Mouse (Mus musculus): Measurements from ENCODE around the gene Snrnp35. TPM values are rescaled to one million over a fixed set of nuclear protein-coding genes. Genes with fewer than 3 reads are reported as not detected.

The Snrnp35 gene
- 13.7 TPM for total RNA-seq (2023)

GRCm38 (mm10) chr5:124482966-124483654 is at the start of gene Snrnp35:
Gene Snrnp35, plus strand, starts transcription at chr5:124483134.

GRCm38 (mm10) chr5:124439447-124440093 is 43.4 kb upstream of the Snrnp35 start, which contains the start of gene Kmt5a:
Gene Kmt5a, plus strand, starts transcription at chr5:124439930.

GRCm38 (mm10) chr5:124530655-124531582 is 48.0 kb downstream of the Snrnp35 start, which contains the start of gene Rilpl1:
Gene Rilpl1, minus strand, starts transcription at chr5:124531391.

GRCm38 (mm10) chr5:124540383-124540786 is 57.5 kb downstream of the Snrnp35 start, which contains the start of gene Tmed2:
Gene Tmed2, plus strand, starts transcription at chr5:124540695.

Other genes with a start within 250 kb of the Snrnp35 start
- gene Pitpnm2, start 233.4 kb upstream of the Snrnp35 start, total RNA-seq (2023), result 108 TPM
- 51.5 TPM for gene Mphosph9, start 155.2 kb upstream of the Snrnp35 start, total RNA-seq (2023)
- gene 2810006K23Rik, start 155.0 kb upstream of the Snrnp35 start, total RNA-seq (2023), result 3.5 TPM
- 79.5 TPM for gene Cdk2ap1, start 120.1 kb upstream of the Snrnp35 start, total RNA-seq (2023)
- 152 TPM for gene Sbno1, start 57.1 kb upstream of the Snrnp35 start, total RNA-seq (2023)
- 44.6 TPM for gene Kmt5a, start 43.2 kb upstream of the Snrnp35 start, total RNA-seq (2023)
- gene Rilpl2, start 4.8 kb upstream of the Snrnp35 start, total RNA-seq (2023), result 27.5 TPM
- gene Rilpl1, start 48.3 kb downstream of the Snrnp35 start, total RNA-seq (2023), result 2.9 TPM
- gene Tmed2, start 57.6 kb downstream of the Snrnp35 start, total RNA-seq (2023), result 129 TPM
- 37.9 TPM for gene Ddx55, start 69.7 kb downstream of the Snrnp35 start, total RNA-seq (2023)
- gene Eif2b1, start 96.0 kb downstream of the Snrnp35 start, total RNA-seq (2023), result 26.2 TPM
- gene Gtf2h3, start 96.0 kb downstream of the Snrnp35 start, total RNA-seq (2023), result 24.1 TPM
- 64.8 TPM for gene Atp6v0a2, start 145.4 kb downstream of the Snrnp35 start, total RNA-seq (2023)
- 0.18 TPM for gene Dnah10, start 242.0 kb downstream of the Snrnp35 start, total RNA-seq (2023)

All from CD4-positive naive resting alpha-beta T cell, adult 57 days (primary cell).